Mouse (Mus musculus): ENCODE data around the gene Padi1.

GRCm38 (mm10) chr4:140825942-140826341 is 19.6 kb downstream of the Padi1 start:
- TF ChIP-seq HCFC1 (IDR thresholded peaks at IDR 0.05; ENCODE audit: borderline replicate concordance, insufficient read depth, low read length) (no peak), ZC3H11A (IDR thresholded peaks at IDR 0.05; ENCODE audit: borderline replicate concordance, low read depth, low read length) (no peak), MAFK (IDR thresholded peaks at IDR 0.05; ENCODE audit: insufficient read depth, low read depth, low read length) (no peak), ZNF384 (IDR thresholded peaks at IDR 0.05; ENCODE audit: low read depth, low read length) (no peak)
